Mouse (Mus musculus): ENCODE data around the gene Olig2. TPM values are rescaled to one million over a fixed set of nuclear protein-coding genes. Genes with fewer than 3 reads are reported as not detected.

Gene Olig2
- polyA plus RNA-seq, 1 experiment from 2014 or later, result not detected

DNA sequence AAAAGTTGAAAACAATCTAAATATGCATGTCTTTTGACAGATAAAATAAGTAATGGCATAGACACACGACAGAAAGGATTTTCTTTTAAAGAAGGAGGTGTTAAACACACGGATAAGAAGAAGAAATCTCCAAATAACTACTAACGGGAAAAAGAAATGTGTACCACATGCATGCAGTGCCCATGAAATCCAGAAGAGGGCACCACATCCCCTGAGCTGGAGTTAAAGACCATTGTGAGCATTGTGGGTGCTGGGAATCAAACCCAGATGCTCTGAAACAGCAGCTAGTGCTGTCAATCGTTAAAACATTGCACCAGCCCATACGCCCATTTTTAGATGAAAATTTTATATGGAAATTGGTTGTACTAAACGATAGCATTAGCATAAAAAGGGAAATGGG lies 7.3 kb upstream of the Olig2 start:
- 79% methylated on average over 6 of the region's 6 CpGs for WGBS
- TF ChIP-seq CTCF (IDR thresholded peaks at IDR 0.05; ENCODE audit: low read depth), result peak; percentile 37
- DNase-seq (ENCODE audit: low spot score) (no peak), ATAC-seq (replicated peaks; ENCODE audit: low FRiP score, low read depth) (no peak)
- Histone ChIP-seq H3K4me3 (replicated peaks; ENCODE audit: low read depth, low read length) (no peak overlapping the region), H3K4me2 (ENCODE audit: low read length) (no peak overlapping the region), H3K9ac (ENCODE audit: low read depth, low read length) (no peak overlapping the region), H3K9me3 (replicated peaks; ENCODE audit: low read length) (no peaks in the 10 kb centered on the region), H3K27ac (no peak overlapping the region), H3K4me1 (replicated peaks; ENCODE audit: insufficient read depth, low read length) (no peaks in the 10 kb centered on the region), H3K36me3 (ENCODE audit: insufficient read depth, low read length) (no peaks in the 10 kb centered on the region), H3K27me3 (ENCODE audit: insufficient read depth, low read length) (peaks cover 67% of the 10 kb centered on the region)

GRCm38 (mm10) chr16:91219246-91219645 lies 6.0 kb upstream of the Olig2 start:
- Histone ChIP-seq H3K4me2 (ENCODE audit: low read length) (no peak overlapping the region), H3K9me3 (replicated peaks; ENCODE audit: low read length) (no peaks in the 10 kb centered on the region), H3K4me1 (replicated peaks; ENCODE audit: insufficient read depth, low read length) (no peaks in the 10 kb centered on the region), H3K9ac (ENCODE audit: low read depth, low read length) (no peak overlapping the region), H3K36me3 (ENCODE audit: insufficient read depth, low read length) (no peaks in the 10 kb centered on the region), H3K4me3 (replicated peaks; ENCODE audit: low read depth, low read length) (no peak overlapping the region), H3K27me3 (ENCODE audit: insufficient read depth, low read length) (peaks cover 75% of the 10 kb centered on the region), H3K27ac (no peak overlapping the region)
- ATAC-seq (replicated peaks; ENCODE audit: low FRiP score, low read depth) (no peak), DNase-seq (ENCODE audit: low spot score) (no peak)
- TF ChIP-seq CTCF (IDR thresholded peaks at IDR 0.05; ENCODE audit: low read depth), result no peak
- whole genome bisulfite sequencing, result 9% methylated on average over 14 of the region's 14 CpGs

DNA sequence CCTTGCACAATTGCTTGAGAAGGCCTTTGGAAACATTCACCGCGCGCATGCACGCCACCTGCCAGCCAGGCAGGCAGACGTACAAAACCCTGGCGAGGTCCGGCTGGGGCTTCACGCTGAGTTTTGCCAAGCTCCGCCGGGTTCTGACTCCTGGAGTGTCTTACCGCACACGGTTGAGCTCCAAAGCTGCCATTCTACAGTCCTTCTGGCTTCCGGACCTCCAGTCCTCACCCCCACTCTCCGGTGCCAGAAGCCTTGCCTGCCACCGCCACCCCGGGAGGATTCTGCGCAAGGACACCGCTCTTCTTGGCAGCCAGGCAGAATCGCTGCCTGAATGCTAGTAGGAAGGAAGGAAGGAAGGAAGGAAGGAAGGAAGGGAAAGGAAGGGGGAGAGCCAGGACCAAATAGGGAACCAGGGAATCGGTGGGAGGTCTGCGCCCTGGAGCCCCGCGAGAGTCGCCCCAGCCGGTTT lies 3.0 kb upstream of the Olig2 start:
- Histone ChIP-seq H3K27ac (no peak overlapping the region), H3K27me3 (ENCODE audit: insufficient read depth, low read length) (peaks cover 98% of the 10 kb centered on the region), H3K4me1 (replicated peaks; ENCODE audit: insufficient read depth, low read length) (no peaks in the 10 kb centered on the region; the same call in 1 of the 2 replicates), H3K4me3 (replicated peaks; ENCODE audit: low read depth, low read length) (no peak overlapping the region), H3K4me2 (ENCODE audit: low read length) (no peak overlapping the region), H3K9ac (ENCODE audit: low read depth, low read length) (no peak overlapping the region), H3K36me3 (ENCODE audit: insufficient read depth, low read length) (no peaks in the 10 kb centered on the region), H3K9me3 (replicated peaks; ENCODE audit: low read length) (no peaks in the 10 kb centered on the region)
- DNase-seq (ENCODE audit: low spot score) (no peak), ATAC-seq (replicated peaks; ENCODE audit: low FRiP score, low read depth) (no peak)
- WGBS, result under 1% methylated on average over 25 of the region's 25 CpGs
- TF ChIP-seq CTCF (IDR thresholded peaks at IDR 0.05; ENCODE audit: low read depth), result no peak

DNA sequence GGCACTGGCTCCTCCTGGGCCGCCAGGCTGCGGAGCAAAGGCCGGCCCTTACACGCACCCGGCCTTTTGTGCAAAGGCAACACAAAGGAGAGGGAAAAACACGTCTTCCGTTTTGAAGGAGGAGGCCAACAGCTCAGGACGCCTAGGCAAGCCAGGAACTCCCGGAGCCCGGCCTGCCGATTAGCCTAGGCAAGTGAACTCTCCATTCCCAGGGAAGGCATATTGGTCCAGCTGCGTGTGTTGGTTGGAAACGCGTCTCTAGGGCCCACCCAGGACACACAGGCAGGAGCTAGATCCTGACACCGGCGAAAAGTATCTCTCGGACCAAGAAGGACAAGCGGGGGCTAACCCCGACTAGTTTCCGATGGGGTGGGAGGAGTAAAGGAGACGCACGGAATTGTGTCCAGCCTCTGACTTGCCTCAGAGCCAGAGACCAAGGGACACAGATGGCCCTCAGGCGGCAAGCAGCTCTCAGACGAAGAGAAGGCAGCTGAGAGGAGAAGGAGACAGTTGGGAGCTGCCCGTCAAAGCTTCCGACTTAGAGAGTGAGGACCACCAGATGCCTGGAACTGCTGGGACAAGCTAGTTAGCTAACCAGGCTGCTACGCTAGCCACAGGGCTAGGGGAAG lies 2.5 kb upstream of the Olig2 start:
- no peaks in the 10 kb centered on the region for H3K36me3 ChIP-seq (ENCODE audit: insufficient read depth, low read length)
- no peak for TF ChIP-seq CTCF (IDR thresholded peaks at IDR 0.05; ENCODE audit: low read depth)
- H3K9me3 ChIP-seq (replicated peaks; ENCODE audit: low read length), result no peaks in the 10 kb centered on the region
- 1% methylated on average over 27 of the region's 27 CpGs for WGBS
- DNase-seq (ENCODE audit: low spot score), result no peak
- no peak overlapping the region for H3K4me2 ChIP-seq (ENCODE audit: low read length)
- no peak overlapping the region for H3K9ac ChIP-seq (ENCODE audit: low read depth, low read length)
- ATAC-seq (replicated peaks; ENCODE audit: low FRiP score, low read depth), result no peak
- H3K27ac ChIP-seq, result no peak overlapping the region
- H3K4me1 ChIP-seq (replicated peaks; ENCODE audit: insufficient read depth, low read length), result no peaks in the 10 kb centered on the region; the same call in 1 of the 2 replicates
- no peak overlapping the region for H3K4me3 ChIP-seq (replicated peaks; ENCODE audit: low read depth, low read length)
- H3K27me3 ChIP-seq (ENCODE audit: insufficient read depth, low read length), result peaks cover 98% of the 10 kb centered on the region

DNA sequence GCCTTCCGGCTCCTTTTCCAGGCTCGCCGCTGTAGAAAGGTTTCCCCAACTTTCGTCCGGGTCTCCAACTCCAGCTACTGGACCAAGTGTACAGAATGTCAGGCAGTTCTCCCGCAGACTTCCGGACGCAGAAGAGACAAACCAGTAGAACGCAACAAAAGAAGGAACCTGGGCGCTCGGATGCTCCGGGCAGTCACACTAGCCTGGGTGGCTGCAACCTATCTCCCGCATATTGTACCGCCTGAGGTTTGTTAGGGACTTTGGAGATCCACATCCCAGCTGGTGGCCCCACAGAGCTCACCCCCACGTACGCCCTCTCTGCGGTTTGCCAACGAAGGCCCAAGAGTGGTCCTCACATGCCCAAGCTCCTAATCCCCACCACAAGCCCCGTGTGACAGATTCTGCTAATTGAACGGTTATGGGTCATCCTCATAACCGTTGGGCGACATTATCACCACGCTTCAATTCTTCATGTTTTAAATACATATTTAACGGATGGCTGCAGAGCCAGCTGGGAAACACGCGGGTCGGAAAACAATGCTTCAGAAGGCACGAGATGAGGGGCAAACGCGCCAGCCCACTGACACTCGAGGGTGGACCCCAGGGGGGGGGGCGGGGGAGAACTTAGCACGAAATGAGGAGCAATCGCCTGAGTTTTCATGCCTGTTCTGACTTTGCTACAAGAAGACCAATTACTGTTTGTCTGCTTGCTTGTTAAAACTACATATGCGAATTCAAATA lies 1.8 kb upstream of the Olig2 start:
- H3K27ac ChIP-seq, result no peak overlapping the region
- H3K4me3 ChIP-seq (replicated peaks; ENCODE audit: low read depth, low read length), result no peak overlapping the region
- peaks cover 98% of the 10 kb centered on the region for H3K27me3 ChIP-seq (ENCODE audit: insufficient read depth, low read length)
- H3K9ac ChIP-seq (ENCODE audit: low read depth, low read length), result no peak overlapping the region
- no peaks in the 10 kb centered on the region; the same call in 1 of the 2 replicates for H3K4me1 ChIP-seq (replicated peaks; ENCODE audit: insufficient read depth, low read length)
- H3K4me2 ChIP-seq (ENCODE audit: low read length), result no peak overlapping the region
- no peaks in the 10 kb centered on the region for H3K36me3 ChIP-seq (ENCODE audit: insufficient read depth, low read length)
- DNase-seq (ENCODE audit: low spot score), result no peak
- ATAC-seq (replicated peaks; ENCODE audit: low FRiP score, low read depth), result no peak
- WGBS, result 2% methylated on average over 35 of the region's 35 CpGs
- H3K9me3 ChIP-seq (replicated peaks; ENCODE audit: low read length), result no peaks in the 10 kb centered on the region
- no peak for TF ChIP-seq CTCF (IDR thresholded peaks at IDR 0.05; ENCODE audit: low read depth)

GRCm38 (mm10) chr16:91224068-91224402 lies 1.2 kb upstream of the Olig2 start:
- H3K4me1 ChIP-seq (replicated peaks; ENCODE audit: insufficient read depth, low read length), result no peaks in the 10 kb centered on the region; the same call in 1 of the 2 replicates
- H3K36me3 ChIP-seq (ENCODE audit: insufficient read depth, low read length), result no peaks in the 10 kb centered on the region
- H3K9ac ChIP-seq (ENCODE audit: low read depth, low read length), result no peak overlapping the region
- H3K27ac ChIP-seq, result no peak overlapping the region
- H3K4me3 ChIP-seq (replicated peaks; ENCODE audit: low read depth, low read length), result no peak overlapping the region
- WGBS, result 3% methylated on average over 10 of the region's 10 CpGs
- no peak overlapping the region for H3K4me2 ChIP-seq (ENCODE audit: low read length)
- no peak for TF ChIP-seq CTCF (IDR thresholded peaks at IDR 0.05; ENCODE audit: low read depth)
- peaks cover 98% of the 10 kb centered on the region for H3K27me3 ChIP-seq (ENCODE audit: insufficient read depth, low read length)
- H3K9me3 ChIP-seq (replicated peaks; ENCODE audit: low read length), result no peaks in the 10 kb centered on the region
- DNase-seq (ENCODE audit: low spot score), result no peak
- ATAC-seq (replicated peaks; ENCODE audit: low FRiP score, low read depth), result no peak
